Mouse (Mus musculus) layer of hippocampus, postnatal 25 days (tissue): Measurements from ENCODE around the gene Cul4a. TPM values are rescaled to one million over a fixed set of nuclear protein-coding genes. Genes with fewer than 3 reads are reported as not detected.

ENCODE experiments used
- DNase-seq, 2 experiments: peaks; one replicate each; pipeline ENCODE4 v3.0.0; 2022; ENCODE audit warnings: mixed read lengths in 2 of 2, low spot score in 1 of 2; ENCODE audit errors: extremely low spot score in 1 of 2
- microRNA-seq, 2 experiments: library from miRNA; unstranded; fragments of <30 nt; microRNA quantifications; one replicate each; pipeline ENCODE4 v1.2.0; 2021
- total RNA-seq, 2 experiments: library from RNA; stranded (reverse); gene quantifications; 2 replicates each; pipeline ENCODE4 v1.2.3; 2021

The Cul4a gene
- total RNA-seq, 2 experiments from 2014 or later: 55.8 to 64.4 TPM

- no peak for DNase-seq
Observed at GRCm38 (mm10) chr8:13178137-13178536, 72.7 kb downstream of the Cul4a start.

GRCm38 (mm10) chr8:13179482-13179881 is 74.1 kb downstream of the Cul4a start:
- no peak for DNase-seq

GRCm38 (mm10) chr8:13179948-13180347 is 74.5 kb downstream of the Cul4a start:
- DNase-seq: no peak

GRCm38 (mm10) chr8:13180408-13180807 is 75.0 kb downstream of the Cul4a start:
- DNase-seq: no peak

- no peak for DNase-seq
Observed at GRCm38 (mm10) chr8:13180911-13181690, 75.7 kb downstream of the Cul4a start.

- DNase-seq: no peak
Observed at GRCm38 (mm10) chr8:13181691-13181976, 76.2 kb downstream of the Cul4a start.

- DNase-seq: no peak
Observed at GRCm38 (mm10) chr8:13186819-13187218, 81.4 kb downstream of the Cul4a start.

GRCm38 (mm10) chr8:13187229-13187628 is 81.8 kb downstream of the Cul4a start:
- no peak for DNase-seq

- DNase-seq: no peak
Observed at GRCm38 (mm10) chr8:13187638-13188037, 82.2 kb downstream of the Cul4a start.

- no peak for DNase-seq
Observed at GRCm38 (mm10) chr8:13188052-13188555, 82.7 kb downstream of the Cul4a start.

- no peak for DNase-seq
Observed at GRCm38 (mm10) chr8:13188857-13189256, 83.4 kb downstream of the Cul4a start.

GRCm38 (mm10) chr8:13190235-13190634 is 84.8 kb downstream of the Cul4a start:
- no peak for DNase-seq

- no peak for DNase-seq
Observed at GRCm38 (mm10) chr8:13194818-13195217, 89.4 kb downstream of the Cul4a start.

- no peak for DNase-seq
Observed at GRCm38 (mm10) chr8:13197493-13197892, 92.1 kb downstream of the Cul4a start.

Small RNAs within 50 kb of the gene (microRNA-seq; reads per million reads assigned to microRNA genes)
- 12.9 to 27.6 reads per million in 2 experiments for gene Mir1968
- 0 reads per million in 2 experiments for gene Mir7065

Other genes with a start within 250 kb of the Cul4a start
- 100 to 1,000 TPM; 215 to 241 TPM for gene Mcf2l, start 231.8 kb upstream of the Cul4a start, total RNA-seq
- not detected for gene F7, start 79.6 kb upstream of the Cul4a start, total RNA-seq
- not detected for gene F10, start 68.3 kb upstream of the Cul4a start, total RNA-seq
- gene Proz, start 44.7 kb upstream of the Cul4a start, total RNA-seq: not detected
- gene Pcid2, start 162 bp upstream of the Cul4a start, total RNA-seq: 10 to 100 TPM; 28.8 to 32.0 TPM
- 100 to 1,000 TPM; 283 to 311 TPM for gene Lamp1, start 53.5 kb downstream of the Cul4a start, total RNA-seq
- 1 to 10 TPM; 5.2 TPM for gene Grtp1, start 95.0 kb downstream of the Cul4a start, total RNA-seq
- gene Adprhl1, start 148.5 kb downstream of the Cul4a start, total RNA-seq: 1 to 10 TPM; 1.3 to 1.4 TPM
- gene Dcun1d2, start 182.5 kb downstream of the Cul4a start, total RNA-seq: 10 to 100 TPM; 33.6 to 35.6 TPM
- gene Tmco3, start 182.6 kb downstream of the Cul4a start, total RNA-seq: 10 to 100 TPM; 42.7 to 49.5 TPM
- 10 to 100 TPM; 67.2 to 68.9 TPM for gene Tfdp1, start 233.1 kb downstream of the Cul4a start, total RNA-seq